10 mouse cellular contexts compared by ENCODE assay signal in the genomic region with DNA sequence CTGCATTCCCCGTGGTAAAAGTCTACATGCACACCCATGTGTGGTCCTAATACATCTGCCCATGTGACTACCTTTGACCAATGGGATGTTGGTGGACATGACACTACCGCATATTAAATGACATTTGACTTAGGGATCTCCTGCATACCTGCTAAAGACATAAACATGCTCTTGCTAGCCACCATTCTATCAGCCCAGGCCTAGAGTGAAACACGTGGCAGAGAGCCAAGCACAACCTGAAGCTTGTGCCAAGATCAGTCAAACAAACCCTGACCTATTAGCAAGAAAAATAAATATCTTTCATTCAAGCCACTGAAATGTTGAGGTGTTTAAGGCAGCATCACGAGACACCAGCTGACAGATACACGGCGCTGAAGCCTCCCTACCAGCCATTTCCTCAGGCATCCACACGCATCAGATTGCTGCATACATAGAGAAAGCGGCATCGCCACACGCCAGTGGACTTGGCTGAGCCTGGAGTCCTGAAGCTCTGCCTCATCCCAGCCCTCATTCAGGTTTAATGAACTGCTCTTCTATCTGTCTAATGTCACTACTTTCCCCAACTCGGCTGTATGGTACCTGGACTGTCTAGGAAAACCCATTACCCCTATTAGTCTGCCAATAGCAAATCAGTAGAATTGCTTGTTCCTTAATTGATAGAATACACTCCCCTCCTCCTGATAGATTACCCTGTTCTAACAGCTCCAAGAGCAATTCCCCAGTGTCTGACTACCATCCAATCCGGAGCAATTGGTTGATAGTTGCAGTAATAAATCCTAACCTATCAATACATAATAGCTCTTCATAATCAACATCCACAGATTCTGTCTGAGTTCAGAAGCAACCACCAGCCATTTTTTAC.
A peak's percentile ranks its signal among the peaks of the same experiment; 100 is the strongest.
DNase-seq lines count a peak whose midpoint lies in the region; ATAC-seq and TF ChIP-seq lines count a peak whose summit lies in the region.
"Had no signal": no experiment of that assay in that cellular context is flagged by ENCODE, and none has a peak within 500 bp of the region (broad histone marks: within the 10 kb centered on the region; RNA-seq: fewer than 3 reads in every experiment).

No protein-coding gene starts in this region.

- H3K4me2 ChIP-seq in hindbrain, embryonic 11.5 days (replicated peaks; ENCODE audit: low read depth, low read length) = no peak overlapping the region
- H3K4me2 ChIP-seq in limb, embryonic 14.5 days (replicated peaks; ENCODE audit: low read depth, low read length, severe bottlenecking) = no peak overlapping the region

- H3K36me3 ChIP-seq in hindbrain, embryonic 11.5 days (ENCODE audit: control insufficient read depth, insufficient read depth, low read length) = no peaks in the 10 kb centered on the region
- no peaks in the 10 kb centered on the region for H3K36me3 ChIP-seq in hindbrain, embryonic 10.5 days
- H3K36me3 ChIP-seq in limb, embryonic 14.5 days (ENCODE audit: control insufficient read depth, insufficient read depth, low read length) = no peaks in the 10 kb centered on the region

- no peak overlapping the region for H3K9ac ChIP-seq in hindbrain, embryonic 11.5 days (ENCODE audit: low read depth, low read length)
- H3K9ac ChIP-seq in limb, embryonic 14.5 days (ENCODE audit: low read depth, low read length, severe bottlenecking) = no peak overlapping the region

- no peak overlapping the region for H3K27ac ChIP-seq in hindbrain, embryonic 11.5 days (ENCODE audit: low read depth, low read length)
- no peak overlapping the region for H3K27ac ChIP-seq in hindbrain, embryonic 10.5 days
- no peak overlapping the region for H3K27ac ChIP-seq in limb, embryonic 14.5 days (replicated peaks; ENCODE audit: low read depth, low read length)
- H3K27ac ChIP-seq: left cerebral cortex, adult 2 months had no signal

- 84% methylated on average over 12 of the region's 12 CpGs for WGBS in hindbrain, embryonic 11.5 days
- WGBS in hindbrain, embryonic 10.5 days = 84% methylated on average over 12 of the region's 12 CpGs
- WGBS in limb, embryonic 14.5 days = 52% methylated on average over 12 of the region's 12 CpGs

- H3K4me3 ChIP-seq in hindbrain, embryonic 11.5 days (ENCODE audit: low read depth, low read length) = no peak overlapping the region
- H3K4me3 ChIP-seq in hindbrain, embryonic 10.5 days = no peak overlapping the region
- H3K4me3 ChIP-seq in limb, embryonic 14.5 days (replicated peaks; ENCODE audit: low read length) = no peak overlapping the region
- H3K4me3 ChIP-seq: left cerebral cortex, adult 2 months had no signal

- peak; percentile 68 for ATAC-seq in hindbrain, embryonic 11.5 days (ENCODE audit: low FRiP score)
- ATAC-seq in Patski = peak; percentile 63
- peak; percentile 27; the same call in 1 of the 2 replicates for ATAC-seq in limb, embryonic 14.5 days (ENCODE audit: low FRiP score, low read depth)
- ATAC-seq in erythroblast, adult 5-6 weeks (replicated peaks; ENCODE audit: low FRiP score, poor library complexity, severe bottlenecking) = no peak

- no peak for DNase-seq in hindbrain, embryonic 11.5 days (ENCODE audit: low spot score)
- no peak for DNase-seq in hindbrain, embryonic 10.5 days (ENCODE audit: low spot score)
- peak; percentile 64 for DNase-seq in Patski (ENCODE audit: low read depth, low spot score)
- peak; percentile 62 to 65 for DNase-seq in adrenal gland, postnatal 36 days
- DNase-seq in limb, embryonic 14.5 days (ENCODE audit: low spot score) = peak; percentile 59
- no peak for DNase-seq in thymus, postnatal 0 days (ENCODE audit: low spot score)
- DNase-seq in layer of hippocampus, adult 9-11 months = no peak
- DNase-seq: gastrocnemius, postnatal 14 days had no signal

- TF ChIP-seq POLR2A in limb, embryonic 14.5 days (IDR thresholded peaks at IDR 0.05; ENCODE audit: borderline replicate concordance, extremely low read depth, insufficient read depth, insufficient read length) = no peak

- CTCF ChIA-PET in Patski (lab: Charles Lee) = interaction anchor here (0.7 to 1.5 kb wide), 4 partner anchors 15 to 87 kb away, joined by 3 to 5 read pairs (median 4); no protein-coding TSS in a partner anchor

- H3K27me3 ChIP-seq in hindbrain, embryonic 11.5 days (ENCODE audit: control insufficient read depth, insufficient read depth, low read length) = no peaks in the 10 kb centered on the region
- no peaks in the 10 kb centered on the region; the same call in 1 of the 2 replicates for H3K27me3 ChIP-seq in hindbrain, embryonic 10.5 days (ENCODE audit: insufficient read depth, poor library complexity, severe bottlenecking)
- peaks cover 3% of the 10 kb centered on the region for H3K27me3 ChIP-seq in Patski
- H3K27me3 ChIP-seq in limb, embryonic 14.5 days (ENCODE audit: control insufficient read depth, insufficient read depth, low read length) = peaks cover 35% of the 10 kb centered on the region

- POLR2A ChIA-PET in Patski (lab: Charles Lee) = interaction anchor here (0.7 to 1.2 kb wide), 2 partner anchors 14 to 18 kb away, joined by 3 read pairs; no protein-coding TSS in a partner anchor

- H3K4me1 ChIP-seq in hindbrain, embryonic 11.5 days (replicated peaks; ENCODE audit: control insufficient read depth, insufficient read depth, low read length) = no peaks in the 10 kb centered on the region
- H3K4me1 ChIP-seq in hindbrain, embryonic 10.5 days (replicated peaks) = 0 out of 2 replicates have a peak, but pooled peaks cover 4% of the 10 kb centered on the region
- H3K4me1 ChIP-seq in limb, embryonic 14.5 days (ENCODE audit: control insufficient read depth, insufficient read depth, low read length) = peaks cover 15% of the 10 kb centered on the region

- H3K9me3 ChIP-seq in hindbrain, embryonic 11.5 days (ENCODE audit: control insufficient read depth, low read length) = no peaks in the 10 kb centered on the region
- no peaks in the 10 kb centered on the region for H3K9me3 ChIP-seq in hindbrain, embryonic 10.5 days
- H3K9me3 ChIP-seq in limb, embryonic 14.5 days (ENCODE audit: control insufficient read depth, low read length) = no peaks in the 10 kb centered on the region

- no peak for TF ChIP-seq CTCF in Patski (IDR thresholded peaks at IDR 0.05)

- in situ Hi-C loops in Patski (cut with MboI; ENCODE audit: low pct_unique_long_range_greater_than_20kb) = no loop called here

Comparison
In these comparisons a context has a peak if more than half of its experiments do, and no peak if none do; other contexts are left out.
1. DNase-seq: peak in Patski (single experiment), adrenal gland, postnatal 36 days (2 of 2) and limb, embryonic 14.5 days (single experiment); none in hindbrain, embryonic 11.5 days (single experiment), hindbrain, embryonic 10.5 days (single experiment), thymus, postnatal 0 days (single experiment) and layer of hippocampus, adult 9-11 months (single experiment).